Mouse (Mus musculus): ENCODE results near the gene Atp2c2. TPM values are rescaled to one million over a fixed set of nuclear protein-coding genes. Genes with fewer than 3 reads are reported as not detected.

Atp2c2 gene
- total RNA-seq, 1 experiment from 2014 or later, result not detected

DNA sequence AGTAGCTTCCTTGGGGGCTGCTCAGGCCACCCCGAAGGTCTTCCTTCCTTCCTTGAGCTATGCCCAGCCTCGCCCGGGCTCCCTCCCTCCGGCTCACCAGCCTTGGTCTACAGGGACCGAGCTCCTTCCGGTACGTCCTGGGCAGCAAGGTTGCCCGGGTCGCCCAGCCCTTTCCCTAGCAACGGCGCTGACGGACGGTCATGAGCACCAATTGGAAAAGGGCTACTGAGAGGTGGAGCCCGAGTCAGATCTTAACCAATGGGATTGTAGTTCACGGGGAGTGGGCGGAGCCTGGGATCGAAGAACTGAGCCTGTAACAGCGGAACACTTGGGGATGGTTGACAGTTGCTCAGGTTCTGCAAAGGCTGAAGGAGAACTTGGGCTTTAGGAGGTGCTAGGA lies 78.5 kb downstream of the Atp2c2 start, which contains the start of gene Tldc1:
Tldc1 (minus strand) TSS at position 154 of the 400 bp plus-strand sequence.
- ATAC-seq (replicated peaks; ENCODE audit: insufficient number of reproducible peaks, low FRiP score, low TSS enrichment, poor library complexity, severe bottlenecking), result peak; percentile 90

- ATAC-seq (replicated peaks; ENCODE audit: insufficient number of reproducible peaks, low FRiP score, low TSS enrichment, poor library complexity, severe bottlenecking), result peak; percentile 42; the same call in 1 of the 2 replicates
These were observed 79.4 kb downstream of the Atp2c2 start for GRCm38 (mm10) chr8:119779013-119779737.

- ATAC-seq (replicated peaks; ENCODE audit: insufficient number of reproducible peaks, low FRiP score, low TSS enrichment, poor library complexity, severe bottlenecking), result no peak
These were observed 80.7 kb downstream of the Atp2c2 start for GRCm38 (mm10) chr8:119780402-119781049.

- ATAC-seq (replicated peaks; ENCODE audit: insufficient number of reproducible peaks, low FRiP score, low TSS enrichment, poor library complexity, severe bottlenecking), result no peak
These were observed 81.5 kb downstream of the Atp2c2 start for GRCm38 (mm10) chr8:119781086-119781840.

- ATAC-seq (replicated peaks; ENCODE audit: insufficient number of reproducible peaks, low FRiP score, low TSS enrichment, poor library complexity, severe bottlenecking), result 0 out of 2 replicates have a peak, but pooled peaks have one; percentile 7
These were observed 82.9 kb downstream of the Atp2c2 start for GRCm38 (mm10) chr8:119782715-119783114.

DNA sequence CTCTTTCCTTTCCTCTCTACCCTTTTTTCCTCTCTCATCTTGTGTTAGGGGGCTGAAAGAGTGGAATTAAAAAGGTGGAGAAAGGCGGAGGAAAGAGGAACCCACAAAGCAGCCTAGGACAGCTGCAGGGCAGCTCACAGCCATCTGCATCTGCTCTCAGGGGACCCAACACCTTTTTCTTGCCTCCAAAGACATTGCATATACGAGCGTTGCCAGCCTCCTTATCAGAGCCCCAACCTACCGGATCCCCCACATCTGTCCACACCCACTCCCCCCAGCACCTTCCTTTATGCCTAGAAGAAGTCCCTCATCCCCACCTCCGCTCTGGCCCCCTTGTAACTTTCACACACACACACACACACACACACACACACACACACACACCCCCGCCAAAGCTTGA lies 83.8 kb downstream of the Atp2c2 start:
- no peak for ATAC-seq (replicated peaks; ENCODE audit: insufficient number of reproducible peaks, low FRiP score, low TSS enrichment, poor library complexity, severe bottlenecking)

DNA sequence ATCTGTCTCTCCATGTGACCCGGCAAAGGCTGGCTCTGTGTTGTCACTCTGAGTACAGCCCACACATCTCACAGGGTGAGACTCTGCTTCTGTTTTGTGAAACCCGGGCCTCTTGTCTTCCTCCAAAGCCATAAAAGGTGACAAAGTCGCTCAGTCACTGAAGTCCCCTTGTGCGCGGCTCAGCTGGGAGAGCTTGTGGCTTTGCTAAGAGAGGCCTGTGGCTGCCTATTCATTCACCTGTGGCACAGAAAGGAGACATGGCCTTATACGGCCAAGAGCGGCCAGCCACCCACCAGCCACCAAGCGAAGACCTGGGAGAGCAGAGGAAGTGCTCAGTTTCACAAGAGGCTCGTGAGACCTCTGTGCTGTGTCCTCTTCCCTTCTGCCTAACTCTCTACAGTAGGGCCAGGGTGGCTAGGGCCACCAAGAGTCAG lies 84.3 kb downstream of the Atp2c2 start:
- ATAC-seq (replicated peaks; ENCODE audit: insufficient number of reproducible peaks, low FRiP score, low TSS enrichment, poor library complexity, severe bottlenecking), result peak; percentile 48; the same call in 1 of the 2 replicates

DNA sequence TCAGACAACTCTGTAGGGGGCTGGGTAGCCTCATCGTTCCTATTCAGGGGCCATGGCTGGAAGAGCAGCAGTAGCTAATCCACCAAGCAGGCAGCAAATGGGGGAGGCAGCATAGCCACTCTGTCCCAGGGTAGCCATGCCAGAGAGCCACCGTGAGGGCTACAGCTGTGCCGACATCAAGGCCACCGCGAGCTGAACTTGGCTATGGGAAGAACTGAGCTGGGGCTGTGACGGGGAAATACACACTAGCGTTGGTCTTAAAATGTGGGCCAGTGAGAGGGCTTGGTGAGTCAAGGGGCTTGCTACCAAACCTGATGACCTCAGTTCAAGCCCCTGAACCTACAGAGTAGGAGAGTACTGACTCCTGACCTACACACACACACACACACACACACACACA lies 84.9 kb downstream of the Atp2c2 start:
- ATAC-seq (replicated peaks; ENCODE audit: insufficient number of reproducible peaks, low FRiP score, low TSS enrichment, poor library complexity, severe bottlenecking), result no peak

GRCm38 (mm10) chr8:119785764-119786405 lies 86.1 kb downstream of the Atp2c2 start:
- ATAC-seq (replicated peaks; ENCODE audit: insufficient number of reproducible peaks, low FRiP score, low TSS enrichment, poor library complexity, severe bottlenecking), result no peak

DNA sequence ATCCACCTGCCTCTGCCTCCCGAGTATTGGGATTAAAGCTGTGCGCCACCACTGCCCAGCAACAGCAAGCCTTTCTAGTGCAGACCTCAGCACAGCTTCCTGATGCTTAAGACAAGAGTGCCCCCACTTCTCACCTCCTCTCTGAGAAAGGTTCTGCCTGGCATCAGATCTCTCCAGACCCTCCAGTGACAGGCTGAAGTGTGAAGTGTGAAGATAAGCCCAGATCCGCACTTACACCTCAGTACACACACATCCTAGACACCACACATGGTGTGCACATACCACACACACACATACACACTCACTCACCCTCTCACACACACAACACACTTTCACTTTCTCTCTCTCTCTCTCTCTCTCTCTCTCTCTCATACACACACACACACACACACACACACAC lies 87.1 kb downstream of the Atp2c2 start:
- no peak for ATAC-seq (replicated peaks; ENCODE audit: insufficient number of reproducible peaks, low FRiP score, low TSS enrichment, poor library complexity, severe bottlenecking)

GRCm38 (mm10) chr8:119787341-119787740 lies 87.5 kb downstream of the Atp2c2 start:
- no peak for ATAC-seq (replicated peaks; ENCODE audit: insufficient number of reproducible peaks, low FRiP score, low TSS enrichment, poor library complexity, severe bottlenecking)

DNA sequence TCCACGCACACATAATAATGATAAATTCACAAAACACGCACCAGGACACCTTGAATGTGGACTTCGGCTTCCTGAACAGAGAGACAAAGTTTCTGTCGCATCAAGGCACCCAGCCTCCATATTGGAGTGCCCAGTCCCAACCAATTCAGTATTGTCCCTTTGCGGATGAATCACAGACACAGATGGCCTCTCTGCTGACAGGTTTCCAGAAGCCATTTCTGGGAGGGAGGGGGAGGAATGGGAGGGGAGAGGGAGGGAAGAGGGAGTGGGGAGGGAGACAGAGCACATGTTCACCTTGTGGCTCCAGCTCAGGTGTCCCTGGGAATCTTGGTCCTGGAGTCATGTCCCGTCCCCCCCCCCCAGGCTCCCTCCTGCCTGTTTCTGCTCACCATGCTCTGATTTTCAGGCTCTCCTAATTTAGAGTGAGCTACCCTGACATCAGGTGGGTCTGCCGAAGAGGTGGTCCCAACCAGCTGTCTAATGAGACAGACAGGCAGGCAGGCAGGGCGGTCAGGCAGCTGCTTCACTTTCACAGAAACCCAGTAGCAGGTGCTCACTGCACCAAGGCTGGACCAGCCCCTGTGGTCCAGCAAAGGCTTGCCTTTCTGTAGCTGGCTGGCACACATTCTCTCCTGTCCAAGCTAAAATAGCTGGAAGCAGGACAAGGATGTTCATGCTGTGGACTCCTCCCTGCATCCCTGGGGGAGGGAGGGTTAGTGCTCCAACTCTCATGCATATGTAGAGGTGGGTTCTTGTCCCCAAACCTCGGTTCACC lies 89.0 kb downstream of the Atp2c2 start:
- no peak for ATAC-seq (replicated peaks; ENCODE audit: insufficient number of reproducible peaks, low FRiP score, low TSS enrichment, poor library complexity, severe bottlenecking)

DNA sequence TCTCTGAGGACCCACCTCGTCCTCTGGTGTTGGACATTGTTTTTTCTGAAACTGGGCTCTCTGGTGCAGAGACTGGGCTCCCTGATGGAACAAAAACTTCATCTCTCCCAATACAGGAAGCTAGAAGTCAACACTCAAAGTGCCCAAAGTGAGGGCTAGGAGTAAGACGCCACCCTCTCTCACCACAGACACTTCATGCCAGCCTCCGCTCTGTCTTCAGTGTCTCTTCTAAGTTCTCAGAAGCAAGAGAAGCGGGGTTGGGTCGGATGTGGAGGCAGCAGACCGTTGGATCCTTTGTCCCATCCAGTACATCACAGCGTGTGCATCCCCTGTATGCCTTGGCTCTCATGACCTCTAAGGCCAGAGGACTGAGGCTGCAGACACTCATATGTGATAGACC lies 89.8 kb downstream of the Atp2c2 start:
- ATAC-seq (replicated peaks; ENCODE audit: insufficient number of reproducible peaks, low FRiP score, low TSS enrichment, poor library complexity, severe bottlenecking), result no peak

DNA sequence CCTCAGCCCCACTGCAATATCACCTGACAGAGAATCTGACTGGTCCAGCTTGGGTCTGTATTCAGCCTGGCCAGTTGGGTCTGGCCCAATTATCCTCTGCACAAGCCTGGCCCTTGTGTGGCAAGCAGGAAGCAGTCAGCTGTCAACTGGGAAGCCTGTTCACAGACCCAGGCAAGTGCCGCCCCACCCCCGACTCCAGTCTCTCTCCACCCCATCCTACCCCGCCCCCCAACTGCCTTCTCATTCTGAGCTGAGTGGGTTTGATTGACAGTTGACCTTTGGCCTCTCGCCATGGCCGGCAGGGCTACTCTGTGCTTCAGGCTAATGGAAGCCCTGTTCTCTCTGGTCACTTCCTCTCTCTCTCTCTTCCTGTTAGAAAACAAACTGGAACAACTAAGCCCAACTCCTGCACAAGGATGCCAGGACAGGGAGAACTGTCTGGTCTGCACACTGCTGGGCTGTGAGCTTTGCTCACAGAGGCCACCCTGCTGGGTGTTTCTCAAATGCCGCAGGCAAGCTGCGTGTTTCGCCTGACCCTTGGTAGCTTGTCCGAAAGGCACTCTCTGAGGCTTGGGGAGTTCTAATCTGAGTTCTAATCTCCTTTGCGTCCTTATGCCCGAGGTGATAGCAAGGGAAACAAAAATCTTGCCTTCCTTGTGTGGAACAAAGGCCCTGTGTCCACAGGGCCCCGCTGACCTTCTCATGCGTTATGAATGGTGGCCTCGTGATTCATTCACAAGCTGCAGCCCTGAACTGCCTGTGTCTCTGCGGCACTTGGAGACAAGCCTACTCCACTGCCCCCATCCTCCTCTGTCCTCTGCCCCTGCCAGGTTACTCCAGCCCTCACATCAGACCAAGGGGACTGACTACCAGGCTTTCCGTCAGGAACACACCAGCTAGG lies 92.2 kb downstream of the Atp2c2 start:
- ATAC-seq (replicated peaks; ENCODE audit: insufficient number of reproducible peaks, low FRiP score, low TSS enrichment, poor library complexity, severe bottlenecking), result no peak; the same call in 1 of the 2 replicates

DNA sequence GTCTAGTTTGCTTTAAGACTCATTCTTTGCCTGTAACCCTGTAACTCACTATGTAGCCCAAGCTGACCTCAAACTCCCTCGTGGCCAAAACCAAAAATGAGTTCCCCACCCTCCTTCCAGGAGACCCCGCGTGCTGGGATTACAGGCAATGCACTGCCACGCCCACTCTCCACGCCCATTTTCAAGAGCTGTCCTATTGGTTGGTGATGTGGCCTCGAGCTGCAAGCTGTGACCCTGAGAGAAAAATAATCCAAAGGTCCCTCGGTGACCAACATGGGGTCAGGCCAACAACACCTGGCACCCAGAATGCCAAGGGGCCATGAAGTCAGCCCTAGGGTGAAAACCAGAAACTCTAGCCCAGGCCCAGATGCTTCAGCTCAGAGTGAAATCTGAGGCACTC lies 94.9 kb downstream of the Atp2c2 start:
- no peak for ATAC-seq (replicated peaks; ENCODE audit: insufficient number of reproducible peaks, low FRiP score, low TSS enrichment, poor library complexity, severe bottlenecking)

GRCm38 (mm10) chr8:119795651-119796050 lies 95.8 kb downstream of the Atp2c2 start:
- no peak for ATAC-seq (replicated peaks; ENCODE audit: insufficient number of reproducible peaks, low FRiP score, low TSS enrichment, poor library complexity, severe bottlenecking)

GRCm38 (mm10) chr8:119798170-119798964 lies 98.6 kb downstream of the Atp2c2 start:
- peak; percentile 72 for ATAC-seq (replicated peaks; ENCODE audit: insufficient number of reproducible peaks, low FRiP score, low TSS enrichment, poor library complexity, severe bottlenecking)
